In the genomic region with DNA sequence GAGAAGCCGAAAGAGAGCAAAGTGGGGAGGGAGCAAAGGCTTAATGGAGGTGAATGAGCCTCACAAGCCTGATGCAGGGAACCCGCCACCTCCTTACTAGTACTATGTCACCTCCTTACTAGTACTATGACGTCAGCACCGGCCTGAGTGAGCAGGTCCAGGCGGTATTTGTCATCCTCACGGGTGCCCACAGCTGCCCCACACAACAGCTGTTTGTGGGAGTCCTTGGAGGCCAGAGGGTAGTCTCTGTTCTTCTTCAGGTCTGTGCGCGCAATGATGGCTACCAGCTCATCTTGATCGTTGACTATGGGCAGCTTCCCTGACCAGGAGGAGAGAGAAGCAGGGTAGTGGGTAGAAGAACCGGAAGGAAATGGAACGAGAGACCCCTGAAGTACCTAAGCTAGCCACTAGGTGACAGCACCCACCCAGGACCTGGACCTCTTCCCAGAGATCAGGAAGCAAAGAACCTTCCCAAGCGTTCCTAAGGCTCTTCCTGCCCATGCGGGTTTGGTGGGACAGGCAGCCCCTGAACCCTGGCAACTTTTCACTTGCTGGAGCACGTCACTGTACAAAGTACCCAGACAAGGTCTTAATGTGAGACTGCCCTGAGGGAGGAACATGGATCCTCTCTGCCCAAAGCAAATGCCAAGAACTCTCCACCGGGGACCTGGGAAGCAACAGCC, we compare ENCODE assay signal across 9 mouse cellular contexts. TPM values are rescaled to one million over a fixed set of nuclear protein-coding genes. Genes with fewer than 3 reads are reported as not detected.
A peak's percentile ranks its signal among the peaks of the same experiment; 100 is the strongest.
DNase-seq lines count a peak whose midpoint lies in the region; ATAC-seq and TF ChIP-seq lines count a peak whose summit lies in the region.
"Had no signal": no experiment of that assay in that cellular context is flagged by ENCODE, and none has a peak within 500 bp of the region (broad histone marks: within the 10 kb centered on the region; RNA-seq: fewer than 3 reads in every experiment).

No protein-coding gene starts in this region.

- no peak for TF ChIP-seq POLR2A in heart, adult 2 months (IDR thresholded peaks at IDR 0.05; ENCODE audit: insufficient read depth, low read depth, low read length)
- TF ChIP-seq POLR2A in ES-Bruce4 (IDR thresholded peaks at IDR 0.05; ENCODE audit: insufficient read depth, low read length), result no peak

- TF ChIP-seq CTCF in heart, adult 2 months (IDR thresholded peaks at IDR 0.05), result peak; percentile 98
- peak; percentile 93 for TF ChIP-seq CTCF in ES-Bruce4 (IDR thresholded peaks at IDR 0.05; ENCODE audit: low read depth, low read length)
- peak; percentile 98 for TF ChIP-seq CTCF in kidney, postnatal 0 days (IDR thresholded peaks at IDR 0.05; ENCODE audit: low read depth)

- H3K27me3 ChIP-seq in heart, adult 2 months (ENCODE audit: control insufficient read depth, insufficient read depth, low read length), result no peaks in the 10 kb centered on the region
- no peaks in the 10 kb centered on the region for H3K27me3 ChIP-seq in heart, embryonic 11.5 days (ENCODE audit: control insufficient read depth, insufficient read depth, low read length)
- no peaks in the 10 kb centered on the region for H3K27me3 ChIP-seq in ES-Bruce4 (ENCODE audit: control insufficient read depth, insufficient read depth, low read length, poor library complexity, severe bottlenecking)
- peaks cover 14% of the 10 kb centered on the region; the same call in 1 of the 2 replicates for H3K27me3 ChIP-seq in heart, embryonic 10.5 days (ENCODE audit: insufficient read depth, poor library complexity, severe bottlenecking)
- H3K27me3 ChIP-seq in kidney, postnatal 0 days (ENCODE audit: insufficient read depth, low read length), result no peaks in the 10 kb centered on the region
- H3K27me3 ChIP-seq in midbrain, embryonic 10.5 days (ENCODE audit: low read depth, poor library complexity, severe bottlenecking), result peaks cover 11% of the 10 kb centered on the region

- peak overlapping the region; percentile 25 for H3K4me3 ChIP-seq in heart, adult 2 months
- H3K4me3 ChIP-seq in heart, embryonic 11.5 days (ENCODE audit: low read depth, low read length), result no peak overlapping the region
- H3K4me3 ChIP-seq in ES-Bruce4 (ENCODE audit: low read depth, low read length), result peak overlapping the region; percentile 41
- H3K4me3 ChIP-seq in heart, embryonic 10.5 days, result no peak overlapping the region
- no peak overlapping the region for H3K4me3 ChIP-seq in kidney, postnatal 0 days (replicated peaks; ENCODE audit: low read depth, low read length)
- H3K4me3 ChIP-seq in midbrain, embryonic 10.5 days, result no peak overlapping the region
- H3K4me3 ChIP-seq: liver, embryonic 15.5 days had no signal

- peak overlapping the region; percentile 61; the same call in 1 of the 2 replicates for H3K9ac ChIP-seq in heart, adult 2 months (ENCODE audit: low read depth, low read length)
- H3K9ac ChIP-seq in heart, embryonic 11.5 days (ENCODE audit: low read depth, low read length), result no peak overlapping the region
- H3K9ac ChIP-seq in ES-Bruce4 (ENCODE audit: low read depth, poor library complexity, severe bottlenecking), result no peak overlapping the region
- H3K9ac ChIP-seq in kidney, postnatal 0 days (ENCODE audit: low read depth, low read length), result no peak overlapping the region
- H3K9ac ChIP-seq: liver, embryonic 15.5 days had no signal

- H3K9me3 ChIP-seq in heart, embryonic 11.5 days (replicated peaks; ENCODE audit: control insufficient read depth, low read length), result no peaks in the 10 kb centered on the region
- H3K9me3 ChIP-seq in ES-Bruce4 (replicated peaks; ENCODE audit: control insufficient read depth, insufficient read depth, low read length, poor library complexity, severe bottlenecking), result no peaks in the 10 kb centered on the region
- no peaks in the 10 kb centered on the region for H3K9me3 ChIP-seq in heart, embryonic 10.5 days
- H3K9me3 ChIP-seq in kidney, postnatal 0 days (replicated peaks; ENCODE audit: low read length), result no peaks in the 10 kb centered on the region
- no peaks in the 10 kb centered on the region for H3K9me3 ChIP-seq in midbrain, embryonic 10.5 days (replicated peaks)
- H3K9me3 ChIP-seq: liver, embryonic 15.5 days had no signal

- H3K36me3 ChIP-seq in heart, adult 2 months (ENCODE audit: control insufficient read depth, insufficient read depth, low read length), result no peaks in the 10 kb centered on the region
- peaks cover 2% of the 10 kb centered on the region for H3K36me3 ChIP-seq in heart, embryonic 11.5 days (ENCODE audit: control insufficient read depth, insufficient read depth, low read length)
- H3K36me3 ChIP-seq in ES-Bruce4 (ENCODE audit: control insufficient read depth, insufficient read depth, low read length, poor library complexity, severe bottlenecking), result peaks cover 6% of the 10 kb centered on the region
- peaks cover 54% of the 10 kb centered on the region for H3K36me3 ChIP-seq in heart, embryonic 10.5 days
- peaks cover 24% of the 10 kb centered on the region for H3K36me3 ChIP-seq in kidney, postnatal 0 days (ENCODE audit: insufficient read depth, low read length)
- peaks cover 58% of the 10 kb centered on the region for H3K36me3 ChIP-seq in midbrain, embryonic 10.5 days
- H3K36me3 ChIP-seq: liver, embryonic 15.5 days had no signal

- peaks cover 7% of the 10 kb centered on the region for H3K4me1 ChIP-seq in heart, adult 2 months (ENCODE audit: control insufficient read depth, insufficient read depth, low read length)
- H3K4me1 ChIP-seq in heart, embryonic 11.5 days (ENCODE audit: control insufficient read depth, insufficient read depth, low read length), result no peaks in the 10 kb centered on the region
- peaks cover 1% of the 10 kb centered on the region for H3K4me1 ChIP-seq in ES-Bruce4 (ENCODE audit: control insufficient read depth, insufficient read depth, low read length)
- peaks cover 2% of the 10 kb centered on the region; the same call in 1 of the 2 replicates for H3K4me1 ChIP-seq in heart, embryonic 10.5 days
- H3K4me1 ChIP-seq in kidney, postnatal 0 days (replicated peaks; ENCODE audit: insufficient read depth, low read length), result no peaks in the 10 kb centered on the region
- H3K4me1 ChIP-seq in midbrain, embryonic 10.5 days, result peaks cover 20% of the 10 kb centered on the region
- H3K4me1 ChIP-seq: liver, embryonic 15.5 days had no signal

- peak; percentile 86 for TF ChIP-seq EP300 in heart, adult 2 months (IDR thresholded peaks at IDR 0.05; ENCODE audit: insufficient read depth, low read depth, low read length)
- no peak for TF ChIP-seq EP300 in ES-Bruce4 (IDR thresholded peaks at IDR 0.05; ENCODE audit: insufficient read depth, low read depth, low read length)

- no peaks in the 10 kb centered on the region for H3K79me2 ChIP-seq in heart, adult 2 months (replicated peaks; ENCODE audit: control insufficient read depth, insufficient read depth, low read length)

- DNase-seq in heart, adult 2 months, result peak; percentile 55 to 71
- peak; percentile 31 for DNase-seq in cerebellum, postnatal 36 days
- peak; percentile 84 for DNase-seq in heart, embryonic 10.5 days (ENCODE audit: low spot score)
- peak; percentile 87 for DNase-seq in kidney, postnatal 0 days (ENCODE audit: low spot score)
- DNase-seq in midbrain, embryonic 10.5 days (ENCODE audit: low spot score), result peak; percentile 73
- DNase-seq in urinary bladder, postnatal 10 days (ENCODE audit: low spot score), result no peak

- intact Hi-C loops in heart, adult 2 months (cut with DNase I), result loop anchor here (1.0 kb wide), 3 partner anchors 11 to 74 kb away; partner anchors contain the start of genes Fam71f2 and Impdh1

- no peak overlapping the region for H3K4me2 ChIP-seq in heart, embryonic 11.5 days
- H3K4me2 ChIP-seq in kidney, postnatal 0 days (ENCODE audit: low read length), result no peak overlapping the region
- H3K4me2 ChIP-seq: liver, embryonic 15.5 days had no signal

- H3K27ac ChIP-seq in heart, adult 2 months, result peak overlapping the region; percentile 57
- H3K27ac ChIP-seq in heart, embryonic 11.5 days (ENCODE audit: low read depth, low read length), result no peak overlapping the region
- H3K27ac ChIP-seq in ES-Bruce4 (ENCODE audit: insufficient read depth, low read length), result no peak overlapping the region
- H3K27ac ChIP-seq in heart, embryonic 10.5 days, result peak overlapping the region; percentile 52; the same call in 1 of the 2 replicates
- H3K27ac ChIP-seq in kidney, postnatal 0 days, result no peak overlapping the region
- H3K27ac ChIP-seq in midbrain, embryonic 10.5 days (replicated peaks), result no peak overlapping the region
- H3K27ac ChIP-seq: liver, embryonic 15.5 days had no signal

- ATAC-seq in heart, embryonic 11.5 days (replicated peaks; ENCODE audit: insufficient number of reproducible peaks, low FRiP score, low TSS enrichment), result no peak
- ATAC-seq in kidney, postnatal 0 days (replicated peaks; ENCODE audit: low FRiP score, low read depth), result peak; percentile 63; the same call in 1 of the 2 replicates

- WGBS in heart, adult 2 months, result 47% methylated on average over 15 of the region's 15 CpGs
- 52% methylated on average over 15 of the region's 15 CpGs for WGBS in heart, embryonic 11.5 days (ENCODE audit: insufficient replicate concordance)
- WGBS in heart, embryonic 10.5 days, result 54% methylated on average over 15 of the region's 15 CpGs
- 54% methylated on average over 15 of the region's 15 CpGs for WGBS in kidney, postnatal 0 days
- 61% methylated on average over 15 of the region's 15 CpGs for WGBS in midbrain, embryonic 10.5 days

RNA-seq across cellular contexts. Expression of gene Impdh1, which starts 11.1 kb away (rescaled TPM):
- 10 to 100 TPM; 17.8 to 18.9 TPM for total RNA-seq in heart, adult 2 months (2021)
- 34.2 and 36.3 TPM in 2 replicates for polyA plus RNA-seq in heart, adult 2 months (2012; rRNA removed)
- 34.3 and 40.4 TPM in 2 replicates for polyA plus RNA-seq in heart, embryonic 11.5 days (2014; fragmentation: Nextera tagmentation; extraction: Ambion mirVana)
- 25.7 and 29.8 TPM in 2 replicates for polyA plus RNA-seq in ES-Bruce4 (2011; ENCODE audit: insufficient read depth, insufficient read length, low read depth, missing spikeins)
- polyA plus RNA-seq in heart, embryonic 10.5 days (2016; fragmentation: Nextera tagmentation; extraction: Ambion mirVana), result 50.7 and 54.0 TPM in 2 replicates
- polyA plus RNA-seq in kidney, postnatal 0 days (2015; fragmentation: Nextera tagmentation; extraction: Ambion mirVana), result 26.3 and 28.0 TPM in 2 replicates
- 45.6 and 53.5 TPM in 2 replicates for polyA plus RNA-seq in midbrain, embryonic 10.5 days (2016; fragmentation: Nextera tagmentation; extraction: Ambion mirVana)

RNA-seq across cellular contexts. Expression of gene Prrt4, which starts 25.7 kb away (rescaled TPM):
- 1 to 10 TPM; 2.2 TPM for total RNA-seq in heart, adult 2 months (2021)
- polyA plus RNA-seq in heart, adult 2 months (2012; rRNA removed), result 2.0 and 2.2 TPM in 2 replicates
- 1.6 and 1.8 TPM in 2 replicates for polyA plus RNA-seq in heart, embryonic 11.5 days (2014; fragmentation: Nextera tagmentation; extraction: Ambion mirVana)
- 0.20 and 0.52 TPM in 2 replicates for polyA plus RNA-seq in ES-Bruce4 (2011; ENCODE audit: insufficient read depth, insufficient read length, low read depth, missing spikeins)
- 3.2 and 4.3 TPM in 2 replicates for polyA plus RNA-seq in heart, embryonic 10.5 days (2016; fragmentation: Nextera tagmentation; extraction: Ambion mirVana)
- polyA plus RNA-seq in kidney, postnatal 0 days (2015; fragmentation: Nextera tagmentation; extraction: Ambion mirVana), result 0.50 and 0.76 TPM in 2 replicates
- 0.83 and 1.1 TPM in 2 replicates for polyA plus RNA-seq in midbrain, embryonic 10.5 days (2016; fragmentation: Nextera tagmentation; extraction: Ambion mirVana)

RNA-seq across cellular contexts. Expression of gene Rbm28, which starts 40.3 kb away (rescaled TPM):
- total RNA-seq in heart, adult 2 months (2021), result 10 to 100 TPM; 18.4 to 18.8 TPM
- 4.6 and 13.2 TPM in 2 replicates for polyA plus RNA-seq in heart, adult 2 months (2012; rRNA removed)
- 39.9 and 43.0 TPM in 2 replicates for polyA plus RNA-seq in heart, embryonic 11.5 days (2014; fragmentation: Nextera tagmentation; extraction: Ambion mirVana)
- polyA plus RNA-seq in ES-Bruce4 (2011; ENCODE audit: insufficient read depth, insufficient read length, low read depth, missing spikeins), result 94.5 and 97.0 TPM in 2 replicates
- 30.0 and 44.4 TPM in 2 replicates for polyA plus RNA-seq in heart, embryonic 10.5 days (2016; fragmentation: Nextera tagmentation; extraction: Ambion mirVana)
- polyA plus RNA-seq in kidney, postnatal 0 days (2015; fragmentation: Nextera tagmentation; extraction: Ambion mirVana), result 26.6 and 30.9 TPM in 2 replicates
- 51.6 and 54.9 TPM in 2 replicates for polyA plus RNA-seq in midbrain, embryonic 10.5 days (2016; fragmentation: Nextera tagmentation; extraction: Ambion mirVana)

Comparison
In these comparisons a context has a peak if more than half of its experiments do, and no peak if none do; other contexts are left out.
1. H3K27ac ChIP-seq: peak in heart, adult 2 months (single experiment) and heart, embryonic 10.5 days (single experiment); none in heart, embryonic 11.5 days (single experiment), ES-Bruce4 (single experiment), kidney, postnatal 0 days (single experiment) and midbrain, embryonic 10.5 days (single experiment).
2. H3K4me3 ChIP-seq: peak in heart, adult 2 months (single experiment) and ES-Bruce4 (single experiment); none in heart, embryonic 11.5 days (single experiment), heart, embryonic 10.5 days (single experiment), kidney, postnatal 0 days (single experiment) and midbrain, embryonic 10.5 days (single experiment).
3. Peak in every context shown above with its lines, with median percentiles within 50 percentile points of each other: CTCF ChIP-seq.